8 mouse cellular contexts compared by ENCODE assay signal in genomic region chr9:37460961-37461340, GRCm38 (mm10). TPM values are rescaled to one million over a fixed set of nuclear protein-coding genes. Genes with fewer than 3 reads are reported as not detected.
A peak's percentile ranks its signal among the peaks of the same experiment; 100 is the strongest.
DNase-seq lines count a peak whose midpoint lies in the region; ATAC-seq lines count a peak whose summit lies in the region.
"Had no signal": no experiment of that assay in that cellular context is flagged by ENCODE, and none has a peak within 500 bp of the region (broad histone marks: within the 10 kb centered on the region; RNA-seq: fewer than 3 reads in every experiment).

No protein-coding gene starts in this region.

- H3K9me3 ChIP-seq in lung, embryonic 15.5 days = no peaks in the 10 kb centered on the region
- H3K9me3 ChIP-seq in forebrain, embryonic 11.5 days (ENCODE audit: control insufficient read depth, low read length) = no peaks in the 10 kb centered on the region
- H3K9me3 ChIP-seq in intestine, embryonic 16.5 days (ENCODE audit: control insufficient read depth, low read length) = no peaks in the 10 kb centered on the region
- H3K9me3 ChIP-seq in neural tube, embryonic 15.5 days (replicated peaks) = no peaks in the 10 kb centered on the region

- no peak overlapping the region for H3K27ac ChIP-seq in lung, embryonic 15.5 days
- H3K27ac ChIP-seq in forebrain, embryonic 11.5 days (ENCODE audit: low read depth, low read length) = peak overlapping the region; percentile 70; the same call in 1 of the 2 replicates
- H3K27ac ChIP-seq in intestine, embryonic 16.5 days (ENCODE audit: low read length) = no peak overlapping the region
- peak overlapping the region; percentile 79 for H3K27ac ChIP-seq in neural tube, embryonic 15.5 days (replicated peaks)

- H3K4me3 ChIP-seq in lung, embryonic 15.5 days = peak overlapping the region; percentile 46
- peak overlapping the region; percentile 53 for H3K4me3 ChIP-seq in forebrain, embryonic 11.5 days (ENCODE audit: low read depth, low read length)
- H3K4me3 ChIP-seq in intestine, embryonic 16.5 days (ENCODE audit: low read length) = peak overlapping the region; percentile 50
- peak overlapping the region; percentile 56 for H3K4me3 ChIP-seq in neural tube, embryonic 15.5 days (replicated peaks)

- peaks cover 73% of the 10 kb centered on the region for H3K27me3 ChIP-seq in lung, embryonic 15.5 days
- H3K27me3 ChIP-seq in forebrain, embryonic 11.5 days (ENCODE audit: control insufficient read depth, insufficient read depth, low read length) = peaks cover 51% of the 10 kb centered on the region
- H3K27me3 ChIP-seq in intestine, embryonic 16.5 days (replicated peaks; ENCODE audit: control insufficient read depth, insufficient read depth, low read length) = peaks cover 53% of the 10 kb centered on the region
- peaks cover 6% of the 10 kb centered on the region; the same call in 1 of the 2 replicates for H3K27me3 ChIP-seq in neural tube, embryonic 15.5 days (replicated peaks)

- no peak for ATAC-seq in lung, embryonic 15.5 days (ENCODE audit: borderline replicate concordance, extremely low read depth, low FRiP score, low TSS enrichment)
- no peak for ATAC-seq in forebrain, embryonic 11.5 days (replicated peaks; ENCODE audit: low FRiP score)
- ATAC-seq in intestine, embryonic 16.5 days = no peak
- ATAC-seq in neural tube, embryonic 15.5 days (ENCODE audit: low FRiP score) = no peak

- no peak for DNase-seq in lung, postnatal 25 days (ENCODE audit: low spot score)
- DNase-seq in forebrain, embryonic 11.5 days (ENCODE audit: low spot score) = no peak
- no peak for DNase-seq in right cerebral cortex, postnatal 14 days
- no peak for DNase-seq in ovary, postnatal 36 days (ENCODE audit: low spot score)

- peaks cover 22% of the 10 kb centered on the region for H3K4me1 ChIP-seq in lung, embryonic 15.5 days
- H3K4me1 ChIP-seq in forebrain, embryonic 11.5 days (replicated peaks; ENCODE audit: control insufficient read depth, insufficient read depth, low read length) = peaks cover 33% of the 10 kb centered on the region
- H3K4me1 ChIP-seq in intestine, embryonic 16.5 days (ENCODE audit: control insufficient read depth, insufficient read depth, low read length) = peaks cover 12% of the 10 kb centered on the region; the same call in 1 of the 2 replicates
- peaks cover 51% of the 10 kb centered on the region for H3K4me1 ChIP-seq in neural tube, embryonic 15.5 days

- H3K4me2 ChIP-seq in lung, embryonic 15.5 days = peak overlapping the region; percentile 96
- peak overlapping the region; percentile 97 for H3K4me2 ChIP-seq in forebrain, embryonic 11.5 days (ENCODE audit: low read depth, low read length, severe bottlenecking)
- peak overlapping the region; percentile 85 for H3K4me2 ChIP-seq in intestine, embryonic 16.5 days (ENCODE audit: low read depth, low read length)
- H3K4me2 ChIP-seq in neural tube, embryonic 15.5 days = peak overlapping the region; percentile 99

- H3K36me3 ChIP-seq in lung, embryonic 15.5 days = no peaks in the 10 kb centered on the region
- no peaks in the 10 kb centered on the region for H3K36me3 ChIP-seq in forebrain, embryonic 11.5 days (ENCODE audit: control insufficient read depth, insufficient read depth, low read length)
- no peaks in the 10 kb centered on the region for H3K36me3 ChIP-seq in intestine, embryonic 16.5 days (ENCODE audit: control insufficient read depth, insufficient read depth, low read length)
- no peaks in the 10 kb centered on the region for H3K36me3 ChIP-seq in neural tube, embryonic 15.5 days

- H3K9ac ChIP-seq in lung, embryonic 15.5 days = no peak overlapping the region
- H3K9ac ChIP-seq in forebrain, embryonic 11.5 days (ENCODE audit: low read length) = peak overlapping the region; percentile 70
- H3K9ac ChIP-seq in intestine, embryonic 16.5 days (ENCODE audit: low read depth, low read length) = no peak overlapping the region
- peak overlapping the region; percentile 67 for H3K9ac ChIP-seq in neural tube, embryonic 15.5 days (replicated peaks)

- WGBS in lung, embryonic 15.5 days = 13% methylated on average over 5 of the region's 5 CpGs
- WGBS in forebrain, embryonic 11.5 days = 9% methylated on average over 5 of the region's 5 CpGs
- 11% methylated on average over 5 of the region's 5 CpGs for WGBS in intestine, embryonic 16.5 days
- 5% methylated on average over 5 of the region's 5 CpGs for WGBS in neural tube, embryonic 15.5 days

RNA-seq across cellular contexts. Expression of gene Robo3, which starts 27.9 kb away (rescaled TPM):
- polyA plus RNA-seq in lung, embryonic 15.5 days (2015; fragmentation: Nextera tagmentation; extraction: Ambion mirVana) = 0.18 and 0.21 TPM in 2 replicates
- polyA plus RNA-seq in forebrain, embryonic 11.5 days (2014; fragmentation: Nextera tagmentation; extraction: Ambion mirVana) = 19.5 and 19.6 TPM in 2 replicates
- 0.07 TPM in 1 of 2 replicates, not detected in the other for polyA plus RNA-seq in intestine, embryonic 16.5 days (2015; fragmentation: Nextera tagmentation; extraction: Ambion mirVana)
- 4.8 and 8.7 TPM in 2 replicates for polyA plus RNA-seq in neural tube, embryonic 15.5 days (2015; fragmentation: Nextera tagmentation; extraction: Ambion mirVana)
- polyA plus RNA-seq: inflammation-experienced regulatory T-cells, adult 6 months had no signal

RNA-seq across cellular contexts. Expression of gene Msantd2, which starts 28.2 kb away (rescaled TPM):
- 26.1 and 26.9 TPM in 2 replicates for polyA plus RNA-seq in lung, embryonic 15.5 days (2015; fragmentation: Nextera tagmentation; extraction: Ambion mirVana)
- 45.2 and 45.3 TPM in 2 replicates for polyA plus RNA-seq in forebrain, embryonic 11.5 days (2014; fragmentation: Nextera tagmentation; extraction: Ambion mirVana)
- 8.1 and 10.9 TPM in 2 replicates for polyA plus RNA-seq in intestine, embryonic 16.5 days (2015; fragmentation: Nextera tagmentation; extraction: Ambion mirVana)
- polyA plus RNA-seq in neural tube, embryonic 15.5 days (2015; fragmentation: Nextera tagmentation; extraction: Ambion mirVana) = 27.6 and 30.7 TPM in 2 replicates

RNA-seq across cellular contexts. Expression of gene Robo4, which starts 59.3 kb away (rescaled TPM):
- polyA plus RNA-seq in lung, embryonic 15.5 days (2015; fragmentation: Nextera tagmentation; extraction: Ambion mirVana) = 20.6 and 23.7 TPM in 2 replicates
- polyA plus RNA-seq in forebrain, embryonic 11.5 days (2014; fragmentation: Nextera tagmentation; extraction: Ambion mirVana) = 6.6 and 7.0 TPM in 2 replicates
- polyA plus RNA-seq in intestine, embryonic 16.5 days (2015; fragmentation: Nextera tagmentation; extraction: Ambion mirVana) = 11.7 and 13.9 TPM in 2 replicates
- 5.4 and 6.2 TPM in 2 replicates for polyA plus RNA-seq in neural tube, embryonic 15.5 days (2015; fragmentation: Nextera tagmentation; extraction: Ambion mirVana)
- polyA plus RNA-seq: inflammation-experienced regulatory T-cells, adult 6 months had no signal

Comparison
In these comparisons a context has a peak if more than half of its experiments do, and no peak if none do; other contexts are left out.
1. H3K27ac ChIP-seq: peak in forebrain, embryonic 11.5 days (single experiment) and neural tube, embryonic 15.5 days (single experiment); none in lung, embryonic 15.5 days (single experiment) and intestine, embryonic 16.5 days (single experiment).
2. H3K9ac ChIP-seq: peak in forebrain, embryonic 11.5 days (single experiment) and neural tube, embryonic 15.5 days (single experiment); none in lung, embryonic 15.5 days (single experiment) and intestine, embryonic 16.5 days (single experiment).
3. Peak in every context shown above with its lines, with median percentiles within 50 percentile points of each other: H3K4me2 ChIP-seq and H3K4me3 ChIP-seq.